Mouse (Mus musculus) thymus, postnatal 14 days (tissue): Measurements from ENCODE around the gene Cubn.

ENCODE experiments used
- DNase-seq: peaks from one replicate; pipeline ENCODE4 v3.0.0; 2021

Cubn gene

GRCm38 (mm10) chr2:13491734-13492133, at the start of gene Cubn:
TSS of gene Cubn (minus strand) at chr2:13491813.
- no peak for DNase-seq

DNA sequence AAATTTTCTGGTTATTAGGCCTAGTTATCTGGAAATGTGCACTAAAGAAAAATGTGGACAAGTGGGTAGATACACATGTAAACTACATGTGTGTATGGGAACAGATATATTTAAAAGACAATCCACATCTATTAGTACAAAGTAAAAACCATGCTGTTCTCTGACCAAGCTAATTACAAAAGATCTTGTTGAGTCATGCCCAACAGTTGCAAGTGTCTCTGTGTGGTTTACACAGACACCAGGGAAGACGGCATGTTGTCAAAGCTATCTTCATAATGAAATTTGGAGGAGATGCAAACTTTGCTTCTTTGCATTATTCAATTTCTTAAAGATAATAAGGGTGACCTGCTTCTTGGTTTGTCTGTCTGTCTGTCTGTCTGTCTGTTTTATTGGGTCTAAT, 48.2 kb upstream of the Cubn start:
- DNase-seq = no peak

- no peak for DNase-seq
These were observed 47.2 kb upstream of the Cubn start for GRCm38 (mm10) chr2:13538704-13539377.

DNA sequence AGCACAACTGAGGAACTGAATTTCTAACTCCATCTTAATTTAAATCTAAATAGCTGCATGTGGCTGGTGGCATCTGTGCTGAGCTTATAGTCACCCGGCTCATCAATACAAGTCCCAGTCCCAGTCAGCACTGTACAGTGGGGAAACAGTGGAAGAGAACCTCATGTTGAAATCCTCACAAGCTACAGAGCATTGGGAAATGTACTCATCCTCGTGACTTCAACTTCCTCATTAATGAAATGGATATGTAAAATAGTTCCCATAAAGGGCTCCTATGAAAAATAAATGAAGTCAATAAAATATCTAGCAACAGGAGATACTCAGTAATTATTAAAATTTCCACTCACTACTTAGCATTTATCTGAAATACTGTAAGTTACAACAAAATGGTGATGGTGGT, 46.6 kb upstream of the Cubn start:
- no peak for DNase-seq

GRCm38 (mm10) chr2:13537733-13538132, 46.1 kb upstream of the Cubn start:
- peak; percentile 73 for DNase-seq

DNA sequence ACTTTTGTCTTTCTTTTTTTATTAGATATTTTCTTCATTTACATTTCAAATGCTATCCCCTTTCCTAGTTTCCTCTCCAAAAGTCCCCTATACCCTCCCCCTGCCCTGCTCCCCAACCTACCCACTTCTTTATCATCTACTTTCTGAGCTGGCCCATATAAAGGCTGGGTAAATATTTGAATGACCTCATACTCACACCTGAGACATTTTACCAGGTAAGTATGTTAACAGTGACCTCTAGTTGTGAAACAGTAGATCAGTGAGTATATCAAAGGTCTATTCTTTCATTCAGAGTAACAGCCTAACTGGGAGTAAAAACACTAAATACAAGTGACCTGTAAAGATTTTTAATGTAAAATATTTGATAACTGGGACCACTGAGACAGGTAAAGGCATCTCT, 45.1 kb upstream of the Cubn start:
- DNase-seq = no peak

DNA sequence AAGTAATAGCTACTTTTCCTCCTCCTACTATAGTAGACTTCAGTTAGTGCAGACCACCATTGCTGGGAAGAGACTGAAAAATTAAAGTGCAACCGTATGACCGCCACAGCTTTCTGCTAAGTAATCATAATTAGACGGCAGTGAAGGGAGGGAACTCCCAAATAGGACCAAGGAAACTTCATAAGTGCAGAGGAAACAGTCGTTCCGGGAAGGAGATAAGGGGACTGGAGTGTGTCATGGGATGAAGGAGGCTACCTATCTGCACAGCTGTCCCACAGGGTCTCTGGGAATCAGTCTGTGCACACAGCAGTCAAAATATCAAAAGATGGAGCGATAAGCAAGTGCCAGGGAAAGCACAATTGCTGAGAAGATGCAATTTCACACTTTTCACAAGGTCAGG, 39.0 kb upstream of the Cubn start:
- no peak for DNase-seq

- no peak for DNase-seq
These were observed 37.8 kb upstream of the Cubn start for GRCm38 (mm10) chr2:13529253-13529933.

DNA sequence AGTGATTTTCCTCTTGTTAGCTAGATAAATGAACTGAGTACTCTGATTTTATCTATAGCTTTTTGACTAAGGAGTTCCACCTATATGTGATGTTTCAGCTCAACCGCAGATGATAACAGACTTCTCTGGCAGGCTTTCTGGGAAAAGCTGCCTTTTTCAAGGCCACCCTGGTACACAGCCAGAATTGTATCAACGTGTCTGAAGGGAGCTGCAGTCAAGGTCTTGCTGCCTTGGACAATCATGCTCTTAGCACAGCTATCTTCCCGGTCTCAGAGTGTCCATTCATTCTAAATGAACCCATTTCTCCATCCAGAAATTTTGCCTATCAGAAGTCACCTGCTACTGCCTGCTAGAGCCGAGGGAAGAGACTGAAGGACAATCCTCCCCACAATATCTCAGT, 35.9 kb upstream of the Cubn start:
- no peak for DNase-seq

DNA sequence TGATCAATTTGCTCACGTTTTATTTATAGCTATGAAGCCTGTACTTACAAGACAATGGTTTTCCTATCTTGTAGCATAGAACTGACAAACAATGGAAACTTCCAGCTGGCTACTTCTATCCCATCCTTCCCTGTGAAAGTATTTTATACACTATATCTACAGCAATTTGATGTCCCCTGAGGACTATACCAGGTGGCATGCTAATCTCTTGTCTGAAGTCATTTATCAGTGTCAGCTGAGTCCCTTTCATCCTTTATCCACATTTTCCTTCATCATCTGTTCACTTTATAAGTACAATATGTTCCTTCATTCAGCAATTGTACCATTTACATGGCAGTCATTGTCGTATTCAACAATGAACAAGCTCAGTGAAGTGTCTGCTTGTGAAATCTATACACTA, 35.5 kb upstream of the Cubn start:
- no peak for DNase-seq

DNA sequence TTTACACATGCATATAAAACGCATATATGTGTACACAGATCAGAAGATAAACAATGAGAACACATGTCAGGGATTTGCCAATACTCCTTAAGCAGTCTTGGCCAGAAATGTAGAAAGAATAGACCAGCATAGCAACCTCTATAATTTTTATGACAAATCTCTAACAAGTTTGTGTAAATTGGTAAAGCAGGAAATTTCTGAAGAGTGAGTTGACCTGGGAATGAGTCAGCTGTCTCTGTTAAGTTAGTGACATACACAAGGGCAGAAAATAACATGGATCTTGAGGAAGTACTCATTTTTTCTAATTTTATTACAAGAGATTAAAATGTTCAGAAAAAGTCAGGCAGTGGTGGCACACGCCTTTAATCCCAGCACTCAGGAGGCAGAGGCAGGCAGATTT, 34.6 kb upstream of the Cubn start:
- DNase-seq = no peak

DNA sequence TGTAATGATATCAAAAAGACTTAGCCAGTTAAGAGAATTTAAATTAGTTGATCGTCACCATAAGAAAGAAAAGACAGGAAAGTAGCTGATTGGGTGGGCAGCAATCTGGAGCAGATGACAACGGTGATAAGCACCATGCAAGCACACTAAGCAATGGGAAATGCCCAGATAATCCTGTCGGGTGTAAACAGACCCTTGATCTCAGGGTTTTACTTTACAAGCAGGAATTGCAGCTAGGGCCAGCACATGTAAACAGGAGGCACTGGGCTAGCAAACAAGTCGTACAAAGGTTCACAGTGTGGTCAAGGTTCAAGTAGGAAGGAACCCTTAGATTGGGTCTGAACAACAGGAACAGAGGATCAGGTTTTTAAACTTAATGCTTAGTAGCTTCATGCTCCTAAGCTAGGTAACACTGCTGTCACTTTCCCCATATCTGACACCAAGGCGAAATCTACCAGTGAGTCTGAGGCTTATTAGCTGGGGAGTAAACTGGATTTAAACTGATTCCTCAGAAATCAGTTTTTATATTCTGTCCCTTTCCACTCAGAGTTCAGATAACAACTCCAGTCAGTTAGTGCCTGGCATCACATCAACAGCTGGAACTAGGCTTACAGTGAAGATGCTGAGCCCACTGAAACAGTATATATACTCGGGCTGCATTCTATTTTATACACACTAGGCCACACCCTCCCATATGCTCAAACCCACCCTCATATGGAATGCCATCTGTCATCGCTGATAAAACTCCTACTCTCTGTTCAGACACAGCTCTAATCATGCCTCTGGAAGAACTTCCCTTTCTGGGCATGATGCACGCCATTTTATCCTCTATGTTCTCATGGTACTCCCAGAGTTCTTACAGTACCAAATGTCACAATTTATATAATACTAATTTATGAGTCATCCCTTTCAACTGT, 32.2 kb upstream of the Cubn start:
- no peak for DNase-seq

DNA sequence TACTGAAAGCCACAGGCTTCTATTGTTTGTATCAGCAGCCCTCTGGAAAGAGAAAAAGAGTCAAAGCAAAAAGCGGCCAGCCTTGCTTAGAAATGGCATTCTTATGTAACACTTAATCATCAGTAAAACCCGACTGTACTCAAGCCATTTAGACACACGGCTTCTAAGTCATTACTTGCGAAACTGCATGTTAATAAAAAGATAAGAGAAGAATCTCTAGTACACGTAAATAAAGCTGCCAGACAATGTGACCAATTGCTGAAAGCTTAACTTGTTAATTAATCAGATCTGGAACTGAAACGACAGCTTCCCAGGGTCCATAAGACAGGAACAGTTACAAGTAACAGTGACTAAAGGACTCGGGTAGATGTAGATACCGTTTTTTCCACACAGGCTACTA, 30.5 kb upstream of the Cubn start:
- DNase-seq = no peak

- no peak for DNase-seq
These were observed 23.3 kb upstream of the Cubn start for GRCm38 (mm10) chr2:13514949-13515348.

DNA sequence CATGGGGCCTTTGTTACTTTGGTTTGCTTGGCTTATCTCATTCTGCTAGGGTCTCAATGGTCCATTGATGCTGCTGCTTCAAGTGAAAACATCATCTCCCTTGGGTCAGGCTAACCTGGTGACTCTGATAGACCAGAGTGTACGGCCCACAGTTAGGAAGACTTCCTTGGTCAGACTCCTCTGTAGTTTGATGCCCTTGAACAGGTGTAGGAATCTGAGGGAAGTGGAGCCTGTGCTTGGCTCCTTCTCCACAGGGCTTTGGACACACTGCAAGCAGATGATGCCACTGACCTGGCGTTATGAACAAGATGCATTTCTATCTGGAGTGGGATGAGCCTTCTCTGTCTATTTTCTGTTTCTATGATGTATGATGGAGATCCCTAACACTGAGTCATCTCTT, 11.1 kb upstream of the Cubn start:
- no peak for DNase-seq

- DNase-seq = no peak
These were observed 9.9 kb upstream of the Cubn start for GRCm38 (mm10) chr2:13501553-13501952.

DNA sequence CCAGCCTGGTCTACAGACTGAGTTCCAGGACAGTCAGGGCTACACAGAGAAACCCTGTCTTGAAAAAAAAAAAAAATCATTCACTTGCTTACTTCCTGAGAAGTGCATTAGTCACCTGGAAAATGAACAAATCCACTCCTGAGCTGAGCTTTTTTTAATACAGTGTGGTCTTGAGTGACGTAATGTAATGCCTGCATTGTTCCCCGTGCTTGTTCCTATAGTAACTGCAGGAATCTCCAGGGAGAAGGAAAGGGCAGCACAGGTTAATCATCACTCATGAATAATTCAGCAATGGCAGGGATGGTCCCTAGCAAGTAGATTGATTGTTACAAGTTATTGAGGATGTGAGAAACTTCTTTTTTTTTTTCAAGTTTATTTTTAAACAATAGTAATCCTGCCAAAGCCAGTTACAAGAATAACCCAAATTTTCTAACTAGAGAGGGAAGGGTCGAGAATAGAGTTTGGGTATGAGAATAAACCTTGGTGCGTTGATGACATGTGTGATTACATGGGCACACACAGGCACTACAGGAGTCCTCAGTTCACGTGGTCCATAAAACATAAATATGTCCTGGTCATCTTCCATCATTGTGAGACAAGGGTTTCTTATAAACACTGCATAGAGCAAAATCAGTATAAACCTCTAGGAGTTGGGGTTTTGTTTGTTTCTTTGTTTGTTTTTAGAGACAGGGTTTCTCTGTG, 8.8 kb upstream of the Cubn start:
- no peak for DNase-seq

DNA sequence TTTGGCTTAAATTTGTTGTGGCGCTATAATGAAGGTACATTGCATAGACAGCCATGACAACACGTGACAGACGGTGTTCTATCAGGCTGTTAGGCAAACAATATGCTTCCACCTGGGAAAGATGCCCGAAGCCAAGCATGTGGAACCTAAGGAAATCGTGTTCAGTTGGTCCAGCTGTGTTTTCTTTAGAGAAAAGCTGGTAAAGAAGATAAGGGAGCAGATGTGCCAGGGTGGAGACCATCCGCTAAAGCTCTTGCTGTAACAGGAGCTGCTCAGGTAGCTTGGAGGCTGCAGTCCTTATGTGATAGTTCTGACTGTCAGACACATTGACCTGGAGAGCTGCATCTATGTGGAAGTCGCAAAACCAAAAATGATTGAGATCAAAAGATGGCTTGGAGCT, 7.6 kb upstream of the Cubn start:
- DNase-seq = no peak

DNA sequence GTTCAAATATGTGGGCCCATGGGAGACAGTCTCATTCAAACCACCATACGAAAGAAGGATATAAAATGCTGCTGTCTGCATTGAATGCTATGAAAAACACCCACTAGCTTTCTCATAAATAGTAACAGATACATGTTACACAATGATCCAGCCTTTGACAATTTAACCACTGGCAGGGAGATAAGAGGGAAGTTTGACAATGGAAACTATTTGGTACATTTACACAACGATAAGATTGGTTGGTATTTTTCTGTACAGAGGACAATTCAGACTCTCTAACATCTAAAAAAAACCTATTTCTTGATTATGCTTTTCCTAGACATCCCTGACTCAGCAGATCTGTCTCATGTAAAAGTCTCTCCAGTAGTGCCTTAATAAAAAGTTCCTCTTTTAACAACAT, 4.5 kb upstream of the Cubn start:
- no peak for DNase-seq

DNA sequence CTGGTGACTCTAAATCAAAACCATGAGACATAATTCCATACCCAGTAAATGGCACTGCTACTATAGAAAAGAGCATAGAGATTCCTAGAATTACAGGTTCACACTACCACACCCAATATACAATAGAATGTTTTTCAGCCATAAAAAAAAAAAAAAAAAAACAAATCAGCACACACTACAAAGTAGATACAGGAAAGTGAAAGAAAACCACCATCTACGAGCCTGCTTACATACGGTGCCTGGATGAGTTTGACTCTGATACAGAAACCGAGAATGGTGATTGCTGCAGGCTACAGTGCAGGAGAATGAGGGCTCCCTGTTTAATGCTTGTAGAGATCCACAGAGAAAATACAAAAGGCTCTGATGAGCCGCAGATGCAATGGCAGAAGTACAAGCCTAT, 1.3 kb upstream of the Cubn start:
- no peak for DNase-seq

GRCm38 (mm10) chr2:13490480-13490879, 1.1 kb downstream of the Cubn start:
- no peak for DNase-seq

DNA sequence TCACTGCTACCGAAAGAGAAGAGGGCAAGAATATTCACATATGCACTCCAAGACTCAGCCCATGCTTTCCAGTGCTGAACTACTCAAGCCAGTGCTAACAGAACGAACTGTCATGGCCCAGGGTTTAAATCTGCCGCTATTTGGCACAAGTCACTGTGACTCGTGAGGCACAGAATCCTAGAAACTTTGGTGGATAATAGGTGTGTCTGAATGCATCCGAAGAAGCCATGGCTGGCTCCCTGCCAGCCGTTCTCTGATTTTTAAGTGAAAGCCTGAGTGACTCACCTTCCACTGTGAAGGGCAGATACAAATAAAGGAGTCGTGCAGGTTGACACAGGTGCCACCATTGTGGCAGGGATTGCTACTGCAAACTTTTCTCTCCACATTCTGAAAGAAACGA, 5.1 kb downstream of the Cubn start:
- no peak for DNase-seq

GRCm38 (mm10) chr2:13484566-13484965, 7.0 kb downstream of the Cubn start:
- DNase-seq = no peak
